Mouse (Mus musculus) layer of hippocampus, adult 9-11 months (tissue): ENCODE results near the gene Ptdss2.

Source experiments
- DNase-seq: peaks from one replicate; pipeline ENCODE4 v3.0.0; 2022

Gene Ptdss2

DNA sequence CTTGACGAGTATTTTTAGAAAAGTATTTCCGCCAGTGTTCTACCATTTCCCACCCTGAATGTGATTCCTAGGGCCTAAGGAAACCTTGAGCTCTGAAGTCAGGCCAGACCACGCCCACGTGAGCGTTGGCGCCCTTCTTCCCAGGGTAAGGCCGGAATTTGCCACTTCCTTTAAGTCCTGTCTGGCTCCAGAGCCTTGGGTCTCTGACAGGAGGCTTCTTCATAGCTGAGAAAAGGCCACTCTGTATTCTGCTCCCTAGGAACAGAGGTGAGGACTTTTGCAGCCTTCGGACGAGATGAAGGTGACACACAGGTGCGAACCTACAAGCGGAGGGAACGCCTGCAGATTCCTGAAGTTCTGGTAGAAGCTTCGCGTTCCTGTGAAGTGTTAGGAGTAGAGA lies at the start of gene Ptdss2:
TSS of gene Ptdss2 (plus strand) at position 138 of the 400 bp plus-strand sequence.
- no peak for DNase-seq

DNA sequence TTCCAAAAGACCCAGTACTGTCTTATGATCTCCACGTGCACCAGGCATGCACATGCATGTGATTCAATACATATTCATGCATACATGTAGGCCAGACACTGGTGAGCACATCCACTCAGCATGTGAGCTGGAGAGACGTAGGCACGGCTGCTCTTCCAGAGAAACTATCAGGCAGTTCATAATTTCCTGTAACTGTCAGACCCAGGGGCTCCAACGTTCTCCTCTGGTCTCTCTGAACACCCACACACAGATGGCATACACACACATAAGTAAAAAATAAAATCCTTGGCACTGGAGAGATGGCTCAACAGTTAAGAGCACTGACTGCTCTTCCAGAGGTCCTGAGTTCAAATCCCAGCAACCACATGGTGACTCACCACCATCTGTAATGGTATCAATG lies 48.4 kb upstream of the Ptdss2 start:
- DNase-seq: peak; percentile 47

DNA sequence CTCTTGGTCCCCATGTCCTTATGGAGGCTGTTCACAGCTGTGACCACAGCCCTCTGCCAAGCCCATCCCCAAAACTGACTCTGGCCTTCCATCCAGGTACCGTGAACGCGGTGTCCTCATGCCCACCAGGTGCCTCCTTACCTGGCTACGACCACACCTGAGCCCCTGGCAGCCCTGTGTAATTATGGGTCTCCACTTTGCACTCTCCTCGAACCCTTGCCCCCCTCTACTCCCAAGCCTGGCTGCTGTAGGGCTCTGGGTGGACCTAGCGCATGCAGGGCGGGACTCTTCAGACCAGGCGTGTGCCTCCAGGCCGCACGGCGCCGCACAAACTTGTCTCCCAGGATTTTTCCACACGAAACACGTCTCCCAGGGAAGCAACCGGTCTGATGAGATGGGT lies 44.3 kb upstream of the Ptdss2 start, which contains the start of gene Pkp3:
TSS of gene Pkp3 (plus strand) at position 378 of the 400 bp plus-strand sequence.
- no peak for DNase-seq

DNA sequence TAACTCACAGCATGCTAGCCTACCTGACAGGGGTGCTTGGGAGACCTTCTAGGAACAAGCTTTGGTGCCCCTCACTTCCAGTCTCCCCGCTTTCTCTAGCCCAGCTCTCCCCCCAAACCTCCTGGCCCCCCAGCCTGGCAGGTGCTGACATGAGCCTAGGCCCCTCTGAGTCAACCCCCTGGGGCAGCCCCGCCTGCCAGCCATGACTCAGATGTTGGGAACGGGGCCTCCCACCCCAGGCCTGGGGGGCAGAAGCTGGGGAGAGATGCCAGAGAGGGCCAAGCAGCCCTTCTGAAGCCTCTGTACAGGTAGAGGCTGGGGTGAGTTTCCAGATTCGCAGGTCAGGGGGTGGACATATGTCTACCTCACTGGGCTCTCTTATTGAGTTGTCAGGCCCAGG lies 43.3 kb upstream of the Ptdss2 start:
- no peak for DNase-seq

DNA sequence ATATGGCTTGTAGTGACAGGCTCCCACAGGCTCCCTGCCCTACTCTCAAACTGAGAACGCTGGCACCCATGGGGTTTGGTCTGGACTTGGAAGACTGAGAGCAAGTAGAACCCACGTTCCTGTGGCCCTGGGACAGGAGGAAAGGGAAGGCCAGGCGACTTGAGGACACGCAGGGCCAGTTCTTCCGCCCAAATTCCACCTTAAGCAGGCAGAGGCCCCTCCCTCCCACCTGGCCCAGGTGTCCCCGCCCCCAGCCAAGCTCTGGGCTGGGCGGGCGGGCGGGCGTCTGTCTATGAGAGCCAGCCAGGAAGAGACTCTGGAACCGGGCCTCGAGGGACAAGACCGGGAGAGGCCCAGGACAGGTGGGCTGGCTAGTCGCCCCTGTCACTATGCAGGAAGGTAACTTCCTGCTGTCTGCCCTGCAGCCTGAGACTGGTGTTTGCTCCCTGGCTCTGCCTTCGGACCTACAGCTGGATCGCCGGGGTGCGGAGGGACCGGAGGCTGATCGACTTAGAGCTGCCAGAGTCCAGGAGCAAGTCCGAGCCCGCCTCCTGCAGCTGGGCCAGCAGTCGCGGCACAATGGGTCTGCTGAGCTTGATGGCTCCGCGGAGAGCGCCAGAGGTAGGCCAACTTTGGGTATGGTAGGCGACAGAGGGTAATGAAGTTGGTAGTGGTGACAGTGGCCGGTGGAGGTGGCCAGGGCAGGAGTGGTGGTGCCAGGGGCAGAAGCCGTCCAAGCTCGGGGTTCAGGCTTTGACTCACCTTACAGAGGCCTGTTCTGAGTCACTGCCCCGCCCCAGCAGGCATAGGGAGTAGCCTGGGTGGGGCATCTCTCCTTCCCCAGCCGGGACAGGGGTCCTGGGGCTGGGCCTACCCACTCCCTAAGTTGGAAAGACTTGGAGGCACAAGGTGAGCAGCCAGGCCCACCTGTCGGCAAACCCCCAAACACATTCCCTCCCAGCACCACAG lies 42.4 kb upstream of the Ptdss2 start:
- no peak for DNase-seq

DNA sequence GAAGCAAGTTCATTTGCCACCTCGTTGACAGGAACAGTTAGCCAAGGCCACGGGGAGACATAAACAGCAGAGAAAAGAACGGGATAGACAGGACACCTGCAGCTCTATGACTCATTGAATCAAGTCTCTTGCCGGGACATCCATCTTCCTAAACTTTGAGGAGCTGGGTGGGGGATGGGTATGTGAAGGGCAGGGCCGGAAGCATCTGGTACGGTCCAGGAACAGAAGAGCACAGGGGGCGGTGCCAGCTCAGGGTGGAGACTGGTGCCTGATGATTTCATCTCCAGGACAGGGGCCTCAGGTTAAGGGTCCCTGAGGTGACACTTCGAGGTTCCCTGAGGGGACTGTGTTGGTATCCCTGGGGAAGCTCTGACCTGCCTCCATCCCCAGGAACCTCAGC lies 34.3 kb upstream of the Ptdss2 start:
- no peak for DNase-seq

DNA sequence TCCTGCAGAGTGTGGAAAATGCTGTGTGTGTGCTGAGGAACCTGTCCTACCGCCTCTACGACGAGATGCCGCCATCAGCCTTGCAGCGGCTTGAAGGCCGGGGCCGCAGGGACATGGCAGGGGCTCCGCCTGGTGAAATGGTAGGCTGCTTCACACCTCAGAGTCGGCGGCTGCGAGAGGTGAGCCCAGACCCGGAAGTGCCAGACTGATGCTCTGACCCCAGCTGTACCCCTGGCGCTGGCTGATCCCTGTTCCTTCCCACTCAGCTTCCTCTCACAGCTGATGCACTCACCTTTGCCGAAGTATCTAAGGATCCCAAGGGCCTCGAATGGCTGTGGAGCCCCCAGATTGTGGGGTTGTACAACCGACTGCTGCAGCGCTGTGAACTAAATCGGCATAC lies 33.7 kb upstream of the Ptdss2 start:
- DNase-seq: no peak

DNA sequence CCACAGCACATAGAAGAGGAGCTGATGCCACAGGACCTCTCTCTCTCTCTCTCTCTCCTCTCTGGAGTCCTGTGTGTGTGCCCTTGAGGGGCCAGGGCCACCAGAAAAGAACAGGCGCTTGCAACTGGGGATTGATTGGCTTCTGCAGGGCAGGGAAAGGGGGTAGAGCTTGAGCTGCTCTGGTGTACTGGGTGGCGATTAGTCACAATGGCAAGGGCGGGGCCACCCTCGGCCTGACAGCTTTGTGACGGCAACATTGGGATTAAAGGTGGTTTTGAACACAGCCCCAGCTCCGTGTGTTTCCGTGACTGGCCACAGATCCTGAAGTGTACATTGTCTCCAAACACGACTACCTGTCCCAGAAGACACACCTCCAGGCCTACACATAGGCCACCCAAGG lies 32.0 kb upstream of the Ptdss2 start:
- no peak for DNase-seq

DNA sequence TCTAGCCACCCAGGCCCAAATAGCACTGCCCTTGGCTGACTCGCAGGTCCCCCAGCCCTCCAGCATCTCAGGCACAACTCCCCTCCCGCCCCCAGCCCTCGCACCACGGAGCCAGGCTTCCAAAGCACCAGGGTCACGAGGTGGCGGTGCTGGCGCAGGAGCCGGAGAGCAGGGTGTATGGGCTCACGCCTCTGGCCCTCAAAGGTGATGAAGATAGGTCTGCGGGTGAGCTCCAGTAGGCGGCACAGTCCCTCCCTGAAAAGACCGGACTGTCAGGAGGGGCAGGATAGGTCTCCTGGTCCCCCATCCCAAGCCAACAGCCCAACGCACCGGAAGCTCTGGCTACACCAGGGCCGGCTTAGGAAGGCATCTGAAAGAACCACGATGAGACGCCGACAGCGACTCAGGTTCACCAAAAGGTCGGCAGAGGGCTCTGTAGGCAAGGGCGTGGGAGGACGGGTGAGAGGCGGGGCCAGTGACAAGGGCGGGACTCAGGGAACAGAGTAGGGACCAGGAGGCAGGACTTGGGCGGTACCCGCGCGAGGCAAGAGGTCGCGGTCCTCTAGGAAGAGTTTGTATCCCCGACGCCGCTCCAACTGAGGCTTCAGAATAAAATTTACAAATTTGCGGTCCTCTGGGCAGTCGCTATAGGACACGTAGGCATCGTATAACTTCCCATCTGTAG lies 30.0 kb upstream of the Ptdss2 start:
- DNase-seq: peak; percentile 72

DNA sequence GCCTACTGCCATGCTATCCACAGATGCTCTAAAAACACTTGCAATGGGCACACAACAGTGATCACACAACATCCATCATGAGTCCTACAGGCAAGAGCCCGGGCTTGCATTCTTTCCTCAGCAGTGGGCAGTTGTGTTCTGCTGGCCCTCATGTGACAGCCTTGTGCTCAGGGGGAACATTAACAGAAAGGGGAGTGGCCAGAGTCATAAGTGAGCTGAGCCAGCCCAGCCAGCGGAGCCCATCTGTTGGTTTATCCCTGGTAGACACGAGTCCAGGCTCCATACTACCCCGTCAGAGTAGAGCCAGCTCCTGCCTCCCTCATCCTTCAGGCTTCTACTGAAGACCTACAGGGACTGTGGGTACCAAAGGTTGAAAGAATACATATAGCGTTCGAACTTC lies 28.2 kb upstream of the Ptdss2 start:
- DNase-seq: no peak

DNA sequence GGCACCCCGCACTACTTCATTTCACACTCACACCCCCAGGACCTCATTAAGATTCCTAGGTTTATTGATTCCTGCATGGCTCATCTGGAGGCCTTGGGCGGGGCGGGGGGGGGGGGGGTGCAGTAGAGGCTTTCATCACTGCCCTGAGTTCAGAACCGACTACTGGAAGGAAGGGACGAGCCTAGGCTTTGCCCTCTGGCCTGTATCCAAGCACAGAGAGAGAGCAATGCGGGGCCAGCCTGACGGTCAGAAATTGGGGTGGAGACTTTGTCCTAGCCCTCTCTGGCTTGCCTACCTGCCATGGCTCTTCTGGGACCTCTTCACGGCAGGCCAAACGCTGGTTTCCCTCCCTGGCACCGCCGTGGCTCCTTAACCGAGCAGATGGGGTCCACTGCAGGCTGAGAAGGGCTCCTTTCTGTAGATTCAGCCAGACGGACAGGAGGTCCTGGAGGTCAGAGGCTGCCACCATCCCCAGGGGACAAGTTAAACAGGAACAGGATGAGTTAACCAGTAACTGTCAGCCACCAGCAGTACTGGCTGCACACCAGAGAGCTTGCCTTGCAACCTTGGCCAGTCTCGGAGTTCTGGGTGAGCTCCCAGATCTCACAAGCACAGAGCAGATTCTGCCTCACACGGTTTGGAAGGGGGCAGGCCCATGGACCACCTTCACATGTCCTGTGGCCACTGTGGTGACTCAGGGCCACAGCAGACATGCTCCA lies 27.5 kb upstream of the Ptdss2 start:
- no peak for DNase-seq

DNA sequence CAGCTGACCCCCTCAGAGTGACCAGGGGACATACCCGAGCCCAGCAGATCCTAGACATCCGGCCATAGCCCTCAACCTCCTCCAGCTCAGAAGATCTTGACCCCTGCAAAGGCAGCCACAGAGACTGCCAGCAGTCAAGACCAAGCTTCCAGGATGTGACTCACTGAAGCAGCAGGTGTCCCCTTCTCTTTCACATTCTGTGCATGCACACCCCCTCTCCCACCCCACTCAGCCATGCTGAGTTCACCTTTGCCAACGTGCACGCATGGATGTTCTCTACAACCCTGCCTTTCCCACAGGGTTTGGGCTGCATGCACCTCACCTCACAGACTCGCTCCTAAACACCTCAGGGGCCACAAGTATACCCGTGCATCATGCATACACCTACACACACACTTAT lies 26.2 kb upstream of the Ptdss2 start:
- DNase-seq: no peak

DNA sequence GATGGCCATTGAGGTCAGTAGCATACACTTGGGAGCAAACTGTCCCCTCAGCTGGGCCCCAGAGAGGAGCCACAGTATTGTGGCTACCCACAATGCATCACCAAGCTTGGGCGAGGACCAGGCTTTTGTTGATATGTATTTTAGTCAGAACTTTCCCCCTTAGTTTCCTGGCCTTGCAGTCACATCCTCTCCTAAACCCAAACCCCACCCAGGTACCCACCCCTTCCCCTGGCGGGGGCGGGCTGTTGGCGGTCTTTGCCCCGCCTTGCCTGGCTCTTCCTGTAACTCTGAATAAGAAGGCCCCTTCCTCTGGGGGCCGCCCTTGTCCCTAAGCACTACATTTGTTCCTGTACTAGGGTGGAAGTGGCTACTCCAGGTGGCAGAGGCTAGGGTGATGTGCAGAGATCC lies 25.5 kb upstream of the Ptdss2 start:
- DNase-seq: no peak

DNA sequence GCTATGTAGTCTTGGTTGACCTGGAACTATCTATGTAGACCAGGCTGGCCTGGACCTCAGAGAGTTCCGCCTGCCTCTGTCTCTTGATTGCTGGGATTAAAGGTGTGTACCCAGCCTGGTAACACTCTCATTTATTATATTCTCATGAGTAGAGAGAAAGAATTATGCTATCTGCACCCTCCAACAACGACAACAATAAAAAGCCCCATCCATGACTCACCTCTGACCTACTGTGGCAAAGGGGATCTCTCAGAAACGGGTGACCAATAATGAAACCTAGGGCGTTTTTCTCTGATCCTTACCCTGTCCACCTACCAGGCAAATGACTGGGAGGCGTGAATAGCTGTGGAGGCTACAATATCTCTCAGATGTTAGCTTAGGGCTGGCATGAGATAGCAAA lies 25.0 kb upstream of the Ptdss2 start:
- DNase-seq: no peak

DNA sequence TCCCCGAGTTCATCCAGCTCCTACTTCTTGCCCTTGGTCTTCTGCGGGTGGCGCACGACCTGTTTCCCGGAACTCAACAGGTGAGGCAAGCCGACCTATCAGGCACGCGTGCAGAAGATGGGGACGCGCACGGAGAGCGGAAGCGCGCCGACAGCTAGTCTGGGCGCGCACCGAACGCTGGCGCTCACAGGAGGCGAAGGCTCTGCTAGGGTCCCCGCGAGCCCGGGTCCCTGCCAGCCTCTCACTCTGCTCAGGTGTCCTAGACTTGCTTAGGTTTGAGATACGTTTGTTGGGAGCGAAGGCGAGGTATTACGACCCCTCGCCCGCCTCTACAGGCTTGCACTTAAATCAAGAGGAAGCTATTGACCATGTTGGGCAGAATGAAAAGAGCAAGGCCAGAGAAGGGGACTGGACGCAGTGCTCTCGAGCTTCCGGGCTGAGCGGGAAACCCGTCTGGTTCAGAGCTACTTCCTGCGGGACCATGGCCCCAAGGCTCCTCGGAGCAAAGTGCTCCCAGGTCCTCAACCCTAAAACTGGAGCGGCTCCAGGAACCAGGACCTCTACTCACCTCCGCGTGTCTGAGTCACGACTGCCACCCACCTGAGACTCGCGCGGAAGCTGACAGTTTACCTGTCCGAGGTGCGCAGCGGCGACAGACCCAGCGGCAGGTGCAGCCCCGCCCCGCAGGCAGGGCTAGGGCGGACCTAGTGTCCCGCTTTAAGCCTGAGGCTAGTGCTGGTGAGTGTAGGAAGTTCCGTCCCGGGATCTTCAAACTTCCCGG lies 22.1 kb upstream of the Ptdss2 start, which contains the start of gene Sigirr:
TSS of gene Sigirr (minus strand) at position 662 of the 781 bp plus-strand sequence.
- no peak for DNase-seq

DNA sequence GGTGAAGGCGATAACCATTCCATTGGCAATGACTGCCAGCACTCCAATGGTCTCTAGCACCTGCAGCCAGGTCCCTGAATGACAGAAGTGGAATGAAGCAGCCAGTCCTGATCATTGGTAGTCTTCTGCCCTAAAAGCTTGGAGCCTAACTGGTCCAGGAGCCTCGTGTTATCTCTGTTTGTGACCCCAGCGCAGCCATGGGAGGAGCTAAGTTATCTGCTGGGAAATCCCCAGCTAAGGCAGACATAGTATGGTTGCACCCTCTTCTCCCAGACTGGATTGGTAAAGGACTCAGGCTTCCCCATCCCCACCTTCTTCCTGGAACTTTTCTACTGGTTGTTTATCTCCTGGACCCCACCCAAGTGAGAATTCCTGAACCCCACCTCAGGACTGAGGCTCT lies 19.0 kb upstream of the Ptdss2 start:
- DNase-seq: no peak

DNA sequence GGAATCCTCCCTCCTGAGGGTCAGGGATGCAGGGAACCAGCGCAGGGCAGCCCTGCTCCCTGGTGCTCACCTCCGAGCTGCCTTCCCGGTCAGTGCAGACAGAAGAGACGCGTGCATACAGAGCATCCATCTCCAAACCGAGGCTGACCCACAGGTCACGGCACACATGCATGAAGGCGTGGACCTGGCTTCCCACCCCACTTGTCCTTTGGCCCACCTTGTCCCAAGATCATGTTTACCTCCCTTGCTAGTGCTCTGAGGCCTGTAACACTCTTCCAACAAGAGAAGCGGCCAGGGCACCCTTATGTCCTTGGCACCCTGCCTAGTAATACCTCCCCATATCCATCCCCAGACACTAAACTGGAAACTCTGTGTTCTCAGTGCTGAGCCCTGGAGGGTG lies 6.3 kb upstream of the Ptdss2 start:
- no peak for DNase-seq

DNA sequence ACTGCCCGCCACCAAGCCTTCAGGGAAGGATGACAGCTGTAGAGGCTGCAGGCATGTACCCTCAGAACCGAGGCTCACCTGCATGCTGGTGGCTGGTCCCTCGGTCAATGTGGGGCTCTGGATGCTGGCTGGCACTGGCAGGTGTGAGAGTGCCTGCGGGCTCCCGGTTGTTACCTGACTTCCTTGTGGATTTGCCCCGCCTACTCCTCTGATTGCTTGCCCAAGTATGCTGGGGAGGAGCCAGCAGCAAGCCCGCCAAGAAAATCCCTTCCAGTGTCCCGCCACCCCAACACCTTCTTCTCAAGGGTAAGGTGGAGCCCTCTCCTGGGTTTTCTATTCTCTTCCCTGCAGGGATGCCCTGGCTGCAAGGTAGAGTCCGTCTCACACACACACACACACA lies 4.5 kb upstream of the Ptdss2 start, which contains the start of gene Ano9:
TSS of gene Ano9 (minus strand) at position 171 of the 400 bp plus-strand sequence.
- DNase-seq: no peak

DNA sequence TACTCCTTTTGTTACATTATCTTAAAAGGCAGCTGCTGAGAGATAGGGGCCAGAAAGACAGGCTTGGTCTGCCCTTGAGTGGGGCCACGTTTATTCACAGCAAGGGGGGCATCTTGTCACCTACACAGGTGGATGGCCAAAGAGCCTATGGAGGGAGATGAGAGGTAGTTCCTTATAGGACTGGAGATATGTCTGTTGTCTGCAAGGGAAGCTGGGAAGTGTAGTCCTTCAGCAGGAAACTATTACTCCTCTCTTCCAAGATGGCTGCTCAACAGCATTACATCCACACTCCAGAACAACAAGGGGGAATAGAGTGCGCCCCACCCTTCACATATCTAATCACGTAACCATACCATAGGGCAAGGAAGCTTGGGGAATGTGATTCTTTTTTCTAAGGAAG lies 2.7 kb upstream of the Ptdss2 start:
- DNase-seq: no peak

DNA sequence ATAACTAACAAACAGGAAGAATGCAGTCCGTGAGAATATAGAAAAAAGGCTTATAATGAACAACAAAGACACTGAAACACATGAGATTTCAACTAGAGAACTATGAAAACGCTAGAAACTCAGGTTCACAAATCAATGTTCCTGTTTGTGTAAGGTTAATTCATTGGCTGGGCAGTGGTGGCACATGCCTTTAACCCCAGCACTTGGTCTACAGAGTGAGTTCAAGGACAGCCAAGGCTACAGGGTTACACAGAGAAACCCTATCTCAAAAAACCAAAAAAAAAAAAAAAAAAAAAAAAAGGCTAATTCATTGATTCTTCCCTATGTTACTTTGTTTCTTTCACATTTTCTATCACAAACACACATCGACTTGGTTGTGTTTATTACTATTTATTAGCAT lies 1.6 kb upstream of the Ptdss2 start:
- no peak for DNase-seq

DNA sequence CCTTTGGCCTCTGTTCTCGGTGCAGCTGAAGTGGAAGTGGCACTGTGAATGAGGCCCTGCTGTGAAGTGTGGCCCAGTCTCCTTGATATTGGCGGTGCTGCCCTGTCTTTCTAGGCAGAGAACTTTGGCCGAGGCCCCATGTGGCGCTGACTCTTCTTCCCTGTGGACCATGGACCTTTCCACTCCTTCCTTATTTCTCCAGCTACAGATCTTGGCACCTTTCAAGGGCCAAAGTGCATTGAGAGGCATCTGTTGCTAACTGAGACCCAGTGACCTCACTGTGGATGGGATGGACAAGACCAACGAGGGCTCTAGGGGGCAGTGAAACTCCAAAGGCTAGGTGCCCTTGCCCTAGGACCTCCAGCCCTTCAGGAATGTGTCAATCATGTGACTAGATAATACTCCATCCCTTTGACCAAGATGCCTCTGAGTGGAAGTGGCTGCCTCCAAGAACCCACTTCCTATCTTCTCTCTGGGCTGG lies 1.1 kb upstream of the Ptdss2 start:
- no peak for DNase-seq
